Mouse (Mus musculus): ENCODE results near the gene Rfk.

Gene Rfk

GRCm38 (mm10) chr19:17393841-17394591, at the start of gene Rfk:
TSS of gene Rfk (plus strand) at chr19:17394043.
- peak; percentile 93 for DNase-seq (ENCODE audit: low spot score)

- no peak for DNase-seq (ENCODE audit: low spot score)
Measured at GRCm38 (mm10) chr19:17344881-17345280, 49.0 kb upstream of the Rfk start.

GRCm38 (mm10) chr19:17346716-17347474, 46.9 kb upstream of the Rfk start:
- no peak for DNase-seq (ENCODE audit: low spot score)

- no peak for DNase-seq (ENCODE audit: low spot score)
Measured at GRCm38 (mm10) chr19:17347852-17348251, 46.0 kb upstream of the Rfk start.

- DNase-seq (ENCODE audit: low spot score), result no peak
Measured at GRCm38 (mm10) chr19:17353727-17354126, 40.1 kb upstream of the Rfk start.

- DNase-seq (ENCODE audit: low spot score), result no peak
Measured at GRCm38 (mm10) chr19:17354362-17354761, 39.5 kb upstream of the Rfk start.

GRCm38 (mm10) chr19:17354797-17355196, 39.0 kb upstream of the Rfk start:
- no peak for DNase-seq (ENCODE audit: low spot score)

- DNase-seq (ENCODE audit: low spot score), result no peak
Measured at GRCm38 (mm10) chr19:17355361-17355760, 38.5 kb upstream of the Rfk start.

- DNase-seq (ENCODE audit: low spot score), result peak; percentile 73
Measured at GRCm38 (mm10) chr19:17355950-17356867, 37.6 kb upstream of the Rfk start.

- DNase-seq (ENCODE audit: low spot score), result no peak
Measured at GRCm38 (mm10) chr19:17356932-17357331, 36.9 kb upstream of the Rfk start.

GRCm38 (mm10) chr19:17357391-17357790, 36.5 kb upstream of the Rfk start:
- no peak for DNase-seq (ENCODE audit: low spot score)

- DNase-seq (ENCODE audit: low spot score), result no peak
Measured at GRCm38 (mm10) chr19:17359315-17359890, 34.4 kb upstream of the Rfk start.

- DNase-seq (ENCODE audit: low spot score), result no peak
Measured at GRCm38 (mm10) chr19:17361181-17361580, 32.7 kb upstream of the Rfk start.

GRCm38 (mm10) chr19:17364741-17365140, 29.1 kb upstream of the Rfk start:
- no peak for DNase-seq (ENCODE audit: low spot score)

GRCm38 (mm10) chr19:17366364-17367090, 27.3 kb upstream of the Rfk start:
- no peak for DNase-seq (ENCODE audit: low spot score)

GRCm38 (mm10) chr19:17368557-17368956, 25.3 kb upstream of the Rfk start:
- DNase-seq (ENCODE audit: low spot score), result no peak

GRCm38 (mm10) chr19:17369581-17369980, 24.3 kb upstream of the Rfk start:
- DNase-seq (ENCODE audit: low spot score), result no peak

GRCm38 (mm10) chr19:17372701-17373100, 21.1 kb upstream of the Rfk start, which contains the start of gene Gcnt1:
TSS of gene Gcnt1 (minus strand) at chr19:17372844.
- DNase-seq (ENCODE audit: low spot score), result no peak

GRCm38 (mm10) chr19:17378845-17379244, 15.0 kb upstream of the Rfk start:
- no peak for DNase-seq (ENCODE audit: low spot score)

- no peak for DNase-seq (ENCODE audit: low spot score)
Measured at GRCm38 (mm10) chr19:17380549-17380948, 13.3 kb upstream of the Rfk start.

- no peak for DNase-seq (ENCODE audit: low spot score)
Measured at GRCm38 (mm10) chr19:17382807-17383397, 10.9 kb upstream of the Rfk start.
